8 mouse cellular contexts compared by ENCODE assay signal in genomic region chr17:75551512-75552400, GRCm38 (mm10). TPM values are rescaled to one million over a fixed set of nuclear protein-coding genes. Genes with fewer than 3 reads are reported as not detected.
DNase-seq lines count a peak whose midpoint lies in the region; ATAC-seq lines count a peak whose summit lies in the region.

Gene Fam98a (minus strand): TSS chr17:75551946.

- peaks cover 40% of the 10 kb centered on the region for H3K79me2 ChIP-seq in macrophage (ENCODE audit: inconsistent target)

- no peaks in the 10 kb centered on the region for H3K27me3 ChIP-seq in hindbrain, embryonic 16.5 days (replicated peaks; ENCODE audit: control insufficient read depth, insufficient read depth, low read length)

- ATAC-seq in hindbrain, embryonic 16.5 days = peak; percentile 99

- H3K9me3 ChIP-seq in hindbrain, embryonic 16.5 days (ENCODE audit: control insufficient read depth, low read length) = no peaks in the 10 kb centered on the region

- peak; percentile 93 for DNase-seq in WW6 (ENCODE audit: low read depth, low spot score)
- peak; percentile 92 to 98 for DNase-seq in cerebellum, postnatal 4 days (ENCODE audit: low spot score in 2 of 2)
- DNase-seq in gastrocnemius, adult 18-20 months (ENCODE audit: low spot score) = peak; percentile 98
- peak; percentile 98 for DNase-seq in left cerebral cortex, adult 18-20 months (ENCODE audit: low spot score in 2 of 2)
- DNase-seq in right cerebral cortex, adult 18-20 months = peak; percentile 98
- peak; percentile 95 for DNase-seq in urinary bladder, postnatal 10 days (ENCODE audit: low spot score)

- H3K9ac ChIP-seq in hindbrain, embryonic 16.5 days (ENCODE audit: low read depth, low read length) = peak within 1 kb of the TSS; percentile 84

- WGBS in hindbrain, embryonic 16.5 days = under 1% methylated on average over 49 of the region's 56 CpGs
- WGBS in macrophage (ENCODE audit: missing documents) = 3% methylated on average over 56 of the region's 56 CpGs

- H3K36me3 ChIP-seq in hindbrain, embryonic 16.5 days (ENCODE audit: control insufficient read depth, insufficient read depth, low read length) = peaks cover 1% of the 10 kb centered on the region
- H3K36me3 ChIP-seq in macrophage (ENCODE audit: inconsistent target) = 0 out of 2 replicates have a peak, but pooled peaks cover 1% of the 10 kb centered on the region

- peak within 1 kb of the TSS; percentile 87 for H3K4me2 ChIP-seq in hindbrain, embryonic 16.5 days (ENCODE audit: low read length)

- H3K4me1 ChIP-seq in hindbrain, embryonic 16.5 days (ENCODE audit: control insufficient read depth, insufficient read depth, low read depth, low read length) = peaks cover 10% of the 10 kb centered on the region

- H3K4me3 ChIP-seq in hindbrain, embryonic 16.5 days (ENCODE audit: low read length) = peak within 1 kb of the TSS; percentile 83
- H3K4me3 ChIP-seq in macrophage (ENCODE audit: inconsistent target) = peak within 1 kb of the TSS; percentile 57

- H3K27ac ChIP-seq in hindbrain, embryonic 16.5 days (ENCODE audit: low read depth, low read length) = peak within 1 kb of the TSS; percentile 62
- H3K27ac ChIP-seq in macrophage = 0 out of 2 replicates have a peak within 1 kb of the TSS, but pooled peaks have one; percentile 25

RNA-seq across cellular contexts. Expression of gene Fam98a, which starts in this region (rescaled TPM):
- 10 to 100 TPM; 30.0 to 34.6 TPM for total RNA-seq in gastrocnemius, adult 18-20 months (2021)
- 28.0 and 28.5 TPM in 2 replicates for polyA plus RNA-seq in hindbrain, embryonic 16.5 days (2015; fragmentation: Nextera tagmentation; extraction: Ambion mirVana)
- total RNA-seq in left cerebral cortex, adult 18-20 months (2021) = 10 to 100 TPM; 41.8 to 42.4 TPM
- total RNA-seq in macrophage (2018; cell fraction: chromatin; rRNA removed) = 10 to 100 TPM in 24 of 26 experiments, 1 to 10 TPM in 2; 9.0 to 35.2 (median 17.6) TPM
- 10 to 100 TPM in 25 of 26 experiments, 1 to 10 TPM in 1; 8.3 to 17.2 (median 13.3) TPM for total RNA-seq in macrophage (2018; cell fraction: cytosol; rRNA removed)
- 10 to 100 TPM in 21 of 26 experiments, 1 to 10 TPM in 5; 7.4 to 33.6 (median 15.3) TPM for total RNA-seq in macrophage (2018; cell fraction: nucleus; rRNA removed)
- polyA plus RNA-seq in macrophage (2018) = 13.8 to 24.3 TPM (median 21.7 TPM) in 3 replicates

Comparison
In these comparisons a context has a peak if more than half of its experiments do, and no peak if none do; other contexts are left out.
1. Peak in every context shown above with its lines: DNase-seq, ATAC-seq, H3K4me3 ChIP-seq and H3K27ac ChIP-seq.